Mouse (Mus musculus) limb, embryonic 11.5 days (tissue): Measurements from ENCODE around the gene Ccm2l. TPM values are rescaled to one million over a fixed set of nuclear protein-coding genes. Genes with fewer than 3 reads are reported as not detected.

Experiments used
- polyA plus RNA-seq: library from polyadenylated mRNA; unstranded; fragments of >200 nt; fragmentation: Nextera tagmentation; extraction: Ambion mirVana; gene quantifications from 2 replicates; pipeline ENCODE4 v1.2.1, GENCODE M21; 2014

The Ccm2l gene
- polyA plus RNA-seq, 1 experiment from 2014 or later, result 1.4 TPM

Other genes with a start within 250 kb of the Ccm2l start
- gene Bcl2l1, start 234.2 kb upstream of the Ccm2l start, polyA plus RNA-seq, result 109 and 110 TPM in 2 replicates
- gene Tpx2, start 218.0 kb upstream of the Ccm2l start, polyA plus RNA-seq, result 172 and 182 TPM in 2 replicates
- gene Mylk2, start 154.6 kb upstream of the Ccm2l start, polyA plus RNA-seq, result not detected in 2 replicates
- gene Foxs1, start 132.7 kb upstream of the Ccm2l start, polyA plus RNA-seq, result 0.29 and 0.38 TPM in 2 replicates
- gene Dusp15, start 114.3 kb upstream of the Ccm2l start, polyA plus RNA-seq, result 0.37 and 1.0 TPM in 2 replicates
- 0.35 and 0.62 TPM in 2 replicates for gene Ttll9, start 103.5 kb upstream of the Ccm2l start, polyA plus RNA-seq
- gene Pdrg1, start 50.5 kb upstream of the Ccm2l start, polyA plus RNA-seq, result 59.0 and 63.0 TPM in 2 replicates
- not detected in 2 replicates for gene Xkr7, start 34.1 kb upstream of the Ccm2l start, polyA plus RNA-seq
- gene Hck, start 42.5 kb downstream of the Ccm2l start, polyA plus RNA-seq, result 1.4 TPM in 2 replicates
- gene Tm9sf4, start 95.3 kb downstream of the Ccm2l start, polyA plus RNA-seq, result 79.7 and 97.5 TPM in 2 replicates
- 6.1 and 7.9 TPM in 2 replicates for gene Tspyl3, start 159.5 kb downstream of the Ccm2l start, polyA plus RNA-seq
- 29.6 and 33.0 TPM in 2 replicates for gene Plagl2, start 175.5 kb downstream of the Ccm2l start, polyA plus RNA-seq
- 7.3 and 7.9 TPM in 2 replicates for gene Pofut1, start 175.6 kb downstream of the Ccm2l start, polyA plus RNA-seq
- gene Kif3b, start 225.5 kb downstream of the Ccm2l start, polyA plus RNA-seq, result 5.1 and 5.8 TPM in 2 replicates